Mouse (Mus musculus): ENCODE measurements around the gene Sdk2.

Gene Sdk2

GRCm38 (mm10) chr11:113819001-113819400, 247.8 kb downstream of the Sdk2 start:
- no peak for DNase-seq

DNA sequence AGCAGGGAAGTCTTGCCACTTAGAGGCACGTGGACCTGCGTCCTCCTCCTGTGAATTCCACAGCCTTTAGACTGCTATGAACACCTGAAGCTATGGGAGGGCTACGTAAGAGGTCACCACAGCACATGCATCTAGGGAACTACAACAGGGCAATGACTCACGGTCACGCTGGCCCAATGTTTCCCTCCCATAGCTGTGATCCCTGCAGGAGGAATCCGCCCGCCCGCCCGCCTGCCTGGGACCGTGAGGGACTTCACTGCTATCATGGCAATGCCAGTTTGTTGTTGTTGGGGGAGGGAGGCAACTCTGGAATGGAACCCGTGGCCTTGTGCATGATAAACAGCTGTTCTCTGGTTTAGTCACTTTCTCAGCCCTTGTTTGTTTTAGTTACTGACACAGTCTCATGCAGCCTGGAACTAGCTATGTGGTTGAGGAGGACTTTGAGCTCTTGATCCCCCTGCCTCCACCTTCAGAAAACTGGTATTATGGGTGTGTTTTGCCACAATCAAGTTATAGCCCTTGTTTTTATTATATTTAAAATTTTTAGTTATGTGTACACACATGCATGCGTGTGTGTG, 249.8 kb downstream of the Sdk2 start:
- no peak for DNase-seq

DNA sequence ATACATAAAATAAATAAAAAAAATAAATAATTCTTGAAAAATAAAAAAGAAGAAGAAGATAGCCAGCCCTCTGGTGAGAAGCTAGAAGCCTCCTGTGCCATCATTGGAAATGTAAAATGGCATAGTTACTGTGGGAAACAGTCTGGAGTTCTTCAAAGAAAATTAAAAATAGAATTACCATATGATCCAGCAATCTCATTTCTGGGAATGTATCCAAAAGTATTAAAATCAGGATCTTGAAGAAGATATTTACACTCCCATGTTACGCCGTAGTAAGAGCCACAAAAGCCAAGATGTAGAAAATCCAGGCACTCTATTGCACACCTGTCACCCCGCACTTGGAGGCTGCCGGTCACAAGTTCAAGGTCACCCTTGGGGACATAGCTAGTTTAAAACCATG, 250.4 kb downstream of the Sdk2 start:
- no peak for DNase-seq

DNA sequence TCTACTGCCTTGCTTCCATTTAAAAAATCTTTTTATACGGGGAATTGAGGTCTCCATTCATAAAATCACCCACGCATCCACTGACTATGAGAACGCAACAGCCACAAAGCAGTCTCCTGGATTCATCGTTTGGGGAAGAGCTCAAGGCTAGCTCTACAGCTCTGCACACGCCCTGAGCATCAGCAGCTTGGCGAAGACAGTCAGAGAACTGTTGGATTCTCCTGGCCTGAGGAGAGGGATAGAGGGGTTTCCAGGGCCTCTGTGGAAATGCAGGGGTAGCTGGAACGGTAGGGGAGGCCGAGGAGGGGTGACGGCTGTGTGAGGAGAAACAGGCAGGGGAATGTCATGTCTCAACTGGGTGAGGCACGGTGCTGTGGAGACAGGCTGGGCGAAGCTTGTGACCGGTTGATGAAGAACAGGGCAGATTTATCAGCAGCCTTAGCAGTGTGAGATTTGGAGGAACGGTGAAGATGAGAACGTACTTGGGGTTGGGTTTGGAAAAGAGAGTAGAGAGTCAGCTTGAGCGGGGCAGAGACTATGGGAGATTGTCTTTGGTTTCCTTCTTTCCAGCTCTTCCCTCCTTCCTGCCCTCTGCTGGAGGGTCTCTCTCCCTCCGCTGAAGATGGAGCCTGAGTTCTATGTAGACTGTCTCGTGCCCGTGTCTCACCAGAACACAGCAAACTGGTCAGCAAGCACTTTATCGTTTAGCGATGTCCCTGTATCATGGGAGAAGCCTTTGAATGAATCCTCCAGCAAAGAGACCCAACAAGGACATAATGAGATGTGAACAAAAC, 255.1 kb downstream of the Sdk2 start:
- no peak for DNase-seq

DNA sequence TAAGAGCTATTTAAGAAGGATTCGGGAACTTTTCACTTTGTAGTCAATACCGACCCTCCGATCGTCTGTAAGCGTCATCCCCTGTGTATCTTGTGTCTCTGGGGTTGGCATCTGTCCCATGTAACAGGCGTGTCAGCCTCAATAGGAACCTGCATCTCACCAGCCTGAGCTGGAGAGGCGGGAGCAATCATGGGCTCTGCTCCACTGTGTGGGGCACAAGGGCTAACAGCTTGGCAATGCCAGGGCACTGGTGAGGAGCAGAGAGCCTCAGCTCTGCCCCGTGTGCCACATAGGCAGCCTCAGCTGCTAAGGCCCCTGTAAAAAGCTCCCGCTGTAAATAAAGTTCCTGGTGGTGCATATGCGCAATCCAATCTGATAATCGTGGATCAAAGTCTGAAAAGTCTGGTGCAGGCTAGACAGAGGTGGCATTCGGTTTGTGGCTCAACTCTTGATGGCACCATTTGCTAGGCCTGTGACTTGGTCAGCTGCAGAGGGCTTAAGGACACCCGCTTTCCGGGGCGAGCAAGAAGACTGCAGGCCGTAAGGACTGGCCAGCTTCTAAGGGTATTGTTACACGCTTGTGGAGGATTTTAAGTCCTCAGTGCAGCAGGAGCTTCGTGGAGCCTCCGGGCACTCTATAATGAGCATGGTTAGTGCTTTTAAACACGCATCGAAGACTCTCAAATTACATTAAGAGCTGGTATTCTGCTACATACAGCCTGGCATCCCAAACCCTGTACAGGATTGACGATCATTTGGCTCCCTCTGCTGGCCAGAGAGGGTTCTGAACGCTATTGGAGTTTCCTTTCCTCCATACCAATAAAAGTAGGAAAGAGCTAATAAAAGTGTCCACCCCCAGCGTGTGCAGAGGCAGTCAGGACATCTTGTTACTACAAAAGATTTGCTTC, 256.0 kb downstream of the Sdk2 start:
- DNase-seq = peak; percentile 83

DNA sequence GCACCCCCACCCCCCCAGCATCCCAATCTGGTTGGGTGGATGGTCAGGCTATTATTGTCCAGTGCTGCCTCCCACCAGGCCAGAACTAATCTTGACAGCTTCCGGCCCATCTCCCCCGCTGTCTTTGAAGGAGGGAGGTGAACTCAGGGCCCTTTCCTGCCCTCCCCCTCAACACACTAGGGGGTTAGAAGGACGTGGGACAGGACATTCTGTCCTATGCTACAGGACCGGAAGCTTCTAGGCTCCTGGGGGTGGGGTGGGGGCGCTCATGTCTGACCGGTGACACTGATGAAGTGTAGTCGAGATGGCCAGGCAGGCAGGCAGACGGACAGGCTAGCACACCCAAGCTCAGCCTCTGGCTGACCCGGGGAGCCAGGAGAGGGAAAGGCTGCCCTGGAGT, 259.8 kb downstream of the Sdk2 start:
- peak; percentile 34 for DNase-seq

- DNase-seq = no peak
Observed at GRCm38 (mm10) chr11:113806382-113807077, 260.3 kb downstream of the Sdk2 start.

- DNase-seq = no peak
Observed at GRCm38 (mm10) chr11:113805974-113806373, 260.9 kb downstream of the Sdk2 start.

DNA sequence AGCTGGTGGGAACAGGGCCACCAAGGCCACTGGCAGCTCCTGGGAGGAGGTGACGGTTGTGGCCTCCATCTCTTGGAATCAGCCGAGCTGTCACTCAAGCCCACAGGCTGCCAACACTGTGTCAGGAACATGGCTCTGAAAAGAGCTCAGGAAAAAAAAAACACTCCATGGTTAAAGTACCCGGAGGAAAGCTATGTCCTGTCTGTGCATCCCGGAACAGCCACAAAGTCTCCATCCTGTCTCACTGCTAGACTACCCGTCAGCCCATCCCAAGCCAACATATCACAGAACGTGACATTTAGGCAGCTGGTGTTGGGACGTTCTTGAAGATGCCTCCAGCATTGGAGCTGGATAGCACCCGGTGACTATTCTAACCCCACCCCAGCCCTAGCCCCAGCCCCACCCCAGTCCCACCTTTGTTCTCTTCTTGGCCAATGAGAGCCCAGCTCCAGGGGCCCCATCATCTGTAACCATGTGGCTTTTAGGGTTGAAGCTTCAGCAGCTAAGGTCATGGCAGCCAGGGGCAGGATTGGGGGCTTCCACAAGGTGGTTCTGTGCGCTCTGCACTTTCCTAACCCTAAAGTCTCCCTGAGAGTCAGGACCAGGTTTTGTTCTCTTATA, 263.4 kb downstream of the Sdk2 start:
- DNase-seq = peak; percentile 44

GRCm38 (mm10) chr11:113802456-113802855, 264.4 kb downstream of the Sdk2 start:
- DNase-seq = peak; percentile 54

- no peak for DNase-seq
Observed at GRCm38 (mm10) chr11:113800026-113800425, 266.8 kb downstream of the Sdk2 start.

- DNase-seq = peak; percentile 75
Observed at GRCm38 (mm10) chr11:113799041-113799447, 267.8 kb downstream of the Sdk2 start.

GRCm38 (mm10) chr11:113798011-113798410, 268.8 kb downstream of the Sdk2 start:
- no peak for DNase-seq

DNA sequence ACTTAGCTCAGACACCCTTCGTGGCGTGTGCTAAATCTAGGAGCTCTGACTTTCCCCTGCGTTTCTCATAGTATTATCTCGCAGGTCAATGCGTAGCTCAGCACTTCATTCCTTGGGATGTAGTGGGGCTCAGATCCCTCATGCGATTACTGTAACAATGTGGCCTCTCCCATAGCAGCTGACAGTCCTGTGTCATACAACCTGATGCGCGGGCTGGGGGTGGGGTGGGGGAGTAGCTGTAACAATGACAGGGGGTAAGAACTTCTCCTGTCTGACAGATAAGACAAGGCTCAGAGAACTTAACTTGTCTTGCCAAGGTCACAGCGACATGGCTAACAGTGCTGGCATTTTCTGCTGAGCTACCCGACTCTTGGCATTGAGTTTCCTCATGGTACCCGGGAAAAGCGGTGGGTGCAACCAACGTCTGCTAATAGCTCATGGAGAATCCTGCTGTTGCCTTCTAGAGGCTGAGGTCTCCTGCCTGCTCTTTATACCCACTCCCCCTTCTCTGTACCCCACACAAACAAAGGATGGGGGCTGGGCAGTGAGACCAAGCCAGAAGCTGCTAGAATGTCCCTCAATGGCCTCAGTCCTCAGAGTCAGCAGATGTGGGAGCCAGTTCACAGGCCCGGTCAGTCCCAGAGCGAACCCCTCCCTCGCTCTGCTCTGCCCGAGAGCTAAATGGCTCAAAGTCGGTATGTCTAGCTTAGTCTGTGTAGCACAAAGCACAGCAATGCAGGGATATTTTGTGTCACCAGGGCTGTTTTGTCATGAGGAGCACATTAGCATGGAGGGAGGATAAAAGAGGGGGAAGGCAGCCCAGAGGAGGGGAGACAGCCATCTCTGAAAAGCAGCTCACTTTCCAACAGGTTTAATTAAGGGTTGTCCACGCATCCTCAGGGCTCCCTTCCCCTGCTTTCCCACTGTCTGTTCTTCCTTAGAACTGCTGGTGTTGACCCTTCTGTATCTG, 269.5 kb downstream of the Sdk2 start:
- DNase-seq = no peak

DNA sequence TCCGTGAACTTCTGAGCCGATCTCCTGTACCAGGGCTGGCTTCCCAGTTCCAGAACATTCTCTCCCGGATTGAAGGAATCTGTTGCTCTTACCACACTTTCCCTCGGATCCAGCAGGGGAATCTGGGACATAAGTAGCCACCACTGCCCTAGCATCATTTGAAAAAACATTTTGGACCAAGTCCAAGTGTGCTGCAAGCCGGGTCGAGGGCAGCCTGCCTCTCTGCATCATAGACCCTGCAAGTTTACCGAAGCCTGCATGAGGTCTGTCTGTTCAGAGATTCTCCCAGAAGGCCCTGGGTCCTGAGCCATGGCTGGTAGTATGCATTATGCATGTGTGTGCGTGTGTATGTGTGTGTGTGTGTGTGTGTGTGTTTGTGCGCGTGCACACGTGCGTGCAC, 271.0 kb downstream of the Sdk2 start:
- DNase-seq = no peak

DNA sequence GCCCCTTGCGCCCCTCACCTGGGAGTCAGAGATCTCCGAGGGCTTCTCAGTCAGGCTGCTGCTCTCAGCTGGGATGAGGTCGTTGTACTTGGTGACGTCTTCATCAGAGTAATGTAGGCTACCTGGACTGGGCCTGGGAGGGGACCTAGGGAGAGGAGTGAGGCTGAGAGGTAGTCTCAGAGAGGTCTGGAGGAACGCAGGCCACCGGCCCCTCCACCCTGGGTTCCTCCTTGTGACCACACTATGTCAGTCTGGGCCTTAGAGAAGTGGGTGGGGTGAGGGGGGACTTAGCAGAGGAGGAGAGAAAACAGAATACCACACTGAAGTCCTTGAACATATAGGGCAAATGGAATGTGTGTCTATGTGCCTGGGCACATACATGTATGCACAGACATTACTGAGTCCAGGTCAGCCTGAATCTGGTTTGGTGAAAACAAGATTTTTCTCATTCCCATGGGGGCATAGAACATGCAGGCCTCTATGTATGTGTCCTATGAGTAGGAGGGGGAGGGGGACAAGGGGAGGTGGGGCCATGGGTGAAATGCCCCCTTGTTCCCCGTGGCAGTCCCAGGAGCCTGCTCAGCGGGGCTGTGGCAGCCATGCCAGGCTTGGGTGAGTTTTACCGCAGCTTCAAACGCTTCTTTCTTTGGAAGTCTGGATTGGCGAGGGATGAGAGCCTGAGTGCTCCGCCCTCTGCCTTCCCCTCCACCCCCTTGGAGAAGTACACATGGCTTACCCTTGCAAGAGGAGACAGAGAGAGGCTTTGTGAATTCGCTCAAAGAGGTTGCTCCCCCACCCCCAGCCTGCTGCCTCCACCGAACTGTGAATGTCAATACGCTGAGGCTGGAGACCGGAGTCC, 275.3 kb downstream of the Sdk2 start:
- no peak for DNase-seq

DNA sequence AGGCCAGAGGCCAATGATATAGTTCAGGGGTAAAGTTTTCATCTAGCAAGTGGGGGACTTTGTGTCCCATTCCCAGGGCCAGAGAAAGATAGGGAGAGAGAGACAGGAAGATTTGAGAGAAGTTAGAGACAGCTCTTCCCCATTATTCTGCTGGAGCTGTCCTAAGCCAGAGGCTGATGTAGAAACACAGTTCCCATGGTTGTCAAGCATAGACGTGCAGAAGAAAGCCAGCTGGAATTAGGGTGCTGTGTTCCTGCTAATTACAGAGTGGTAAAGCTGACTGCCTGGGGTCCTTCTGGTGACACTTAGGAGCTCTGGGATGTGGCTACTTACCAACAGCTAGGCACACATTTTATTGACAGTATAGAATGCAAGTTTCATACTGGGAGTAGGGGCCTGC, 277.7 kb downstream of the Sdk2 start:
- DNase-seq = no peak

- DNase-seq = peak; percentile 76
Observed at GRCm38 (mm10) chr11:113788183-113788789, 278.6 kb downstream of the Sdk2 start.

DNA sequence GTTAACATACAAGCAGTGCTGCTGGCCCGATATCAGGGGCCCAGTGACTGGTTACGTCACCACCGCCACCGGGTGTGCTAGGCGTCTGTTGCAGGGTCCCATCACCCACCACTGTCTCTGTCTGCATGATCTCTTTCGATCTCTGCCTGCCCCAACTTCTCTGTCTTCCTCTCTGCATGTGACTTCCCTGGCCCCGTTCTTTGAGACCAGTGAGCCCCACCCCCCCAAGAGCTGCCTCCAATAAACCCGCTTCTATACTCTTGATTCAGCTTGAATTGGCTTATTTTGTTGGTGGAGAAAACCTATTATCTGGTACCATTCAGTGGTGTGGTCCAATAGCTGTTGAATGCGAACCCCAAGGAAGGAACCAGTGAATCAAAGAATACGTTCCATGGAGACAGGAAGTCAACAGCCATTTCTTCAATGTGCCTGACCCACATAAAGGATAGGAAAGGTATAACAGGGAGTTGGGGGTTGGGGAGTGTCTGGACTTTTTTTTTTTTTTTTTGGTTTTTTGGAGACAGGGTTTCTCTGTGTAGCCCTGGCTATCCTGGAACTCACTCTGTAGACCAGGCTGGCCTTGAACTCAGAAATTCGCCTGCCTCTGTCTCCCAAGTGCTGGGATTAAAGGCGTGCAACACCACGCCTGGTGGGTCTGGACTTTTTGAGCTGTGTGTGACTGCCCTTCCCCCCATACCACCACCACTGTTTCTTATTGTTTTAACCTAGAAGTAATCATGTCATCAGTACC, 279.2 kb downstream of the Sdk2 start:
- DNase-seq = no peak
